In genomic region chrX:135752832-135753231, GRCm38 (mm10) we compare ENCODE assay signal across 9 mouse cellular contexts. TPM values are rescaled to one million over a fixed set of nuclear protein-coding genes. Genes with fewer than 3 reads are reported as not detected.
A peak's percentile ranks its signal among the peaks of the same experiment; 100 is the strongest.
DNase-seq lines count a peak whose midpoint lies in the region; ATAC-seq lines count a peak whose summit lies in the region.
"Had no signal": no experiment of that assay in that cellular context is flagged by ENCODE, and none has a peak within 500 bp of the region (broad histone marks: within the 10 kb centered on the region; RNA-seq: fewer than 3 reads in every experiment).

No protein-coding gene starts in this region.

- H3K27ac ChIP-seq in forebrain, embryonic 10.5 days: no peak overlapping the region
- H3K27ac ChIP-seq in forebrain, embryonic 12.5 days: no peak overlapping the region
- H3K27ac ChIP-seq in forebrain, embryonic 16.5 days (ENCODE audit: low read length): no peak overlapping the region
- H3K27ac ChIP-seq in hindbrain, embryonic 16.5 days (ENCODE audit: low read depth, low read length): no peak overlapping the region
- H3K27ac ChIP-seq in midbrain, embryonic 15.5 days: no peak overlapping the region

- peaks cover 6% of the 10 kb centered on the region; the same call in 1 of the 2 replicates for H3K27me3 ChIP-seq in forebrain, embryonic 10.5 days (ENCODE audit: poor library complexity, severe bottlenecking)
- H3K27me3 ChIP-seq in forebrain, embryonic 12.5 days: no peaks in the 10 kb centered on the region
- no peaks in the 10 kb centered on the region for H3K27me3 ChIP-seq in forebrain, embryonic 16.5 days (replicated peaks; ENCODE audit: control insufficient read depth, insufficient read depth, low read length)
- H3K27me3 ChIP-seq in hindbrain, embryonic 16.5 days (replicated peaks; ENCODE audit: control insufficient read depth, insufficient read depth, low read length): no peaks in the 10 kb centered on the region
- no peaks in the 10 kb centered on the region for H3K27me3 ChIP-seq in midbrain, embryonic 15.5 days (replicated peaks)

- DNase-seq in forebrain, embryonic 10.5 days (ENCODE audit: extremely low spot score, low spot score): peak; percentile 51
- peak; percentile 71 to 76 for DNase-seq in left cerebral cortex, adult 18-20 months (ENCODE audit: low spot score in 2 of 2)
- peak; percentile 31 to 67 for DNase-seq in spleen, adult 18-20 months

- peaks cover 9% of the 10 kb centered on the region for H3K36me3 ChIP-seq in forebrain, embryonic 10.5 days (replicated peaks)
- peaks cover 9% of the 10 kb centered on the region for H3K36me3 ChIP-seq in forebrain, embryonic 12.5 days (replicated peaks)
- H3K36me3 ChIP-seq in forebrain, embryonic 16.5 days (ENCODE audit: control insufficient read depth, insufficient read depth): peaks cover 4% of the 10 kb centered on the region; the same call in 1 of the 2 replicates
- H3K36me3 ChIP-seq in hindbrain, embryonic 16.5 days (ENCODE audit: control insufficient read depth, insufficient read depth, low read length): peaks cover 8% of the 10 kb centered on the region
- no peaks in the 10 kb centered on the region; the same call in 1 of the 2 replicates for H3K36me3 ChIP-seq in midbrain, embryonic 15.5 days (replicated peaks)

- H3K4me1 ChIP-seq in forebrain, embryonic 10.5 days: no peaks in the 10 kb centered on the region
- H3K4me1 ChIP-seq in forebrain, embryonic 12.5 days: no peaks in the 10 kb centered on the region
- H3K4me1 ChIP-seq in forebrain, embryonic 16.5 days (replicated peaks; ENCODE audit: control insufficient read depth, insufficient read depth, low read length): no peaks in the 10 kb centered on the region
- H3K4me1 ChIP-seq in hindbrain, embryonic 16.5 days (ENCODE audit: control insufficient read depth, insufficient read depth, low read depth, low read length): no peaks in the 10 kb centered on the region
- no peaks in the 10 kb centered on the region for H3K4me1 ChIP-seq in midbrain, embryonic 15.5 days

- no peak overlapping the region for H3K9ac ChIP-seq in forebrain, embryonic 12.5 days
- no peak overlapping the region for H3K9ac ChIP-seq in forebrain, embryonic 16.5 days (replicated peaks; ENCODE audit: low read depth, low read length)
- H3K9ac ChIP-seq in hindbrain, embryonic 16.5 days (ENCODE audit: low read depth, low read length): no peak overlapping the region
- no peak overlapping the region for H3K9ac ChIP-seq in midbrain, embryonic 15.5 days

- H3K4me3 ChIP-seq in forebrain, embryonic 10.5 days: no peak overlapping the region
- H3K4me3 ChIP-seq in forebrain, embryonic 12.5 days (replicated peaks): no peak overlapping the region
- H3K4me3 ChIP-seq in forebrain, embryonic 16.5 days (replicated peaks; ENCODE audit: low read length): no peak overlapping the region
- no peak overlapping the region for H3K4me3 ChIP-seq in hindbrain, embryonic 16.5 days (ENCODE audit: low read length)
- no peak overlapping the region for H3K4me3 ChIP-seq in midbrain, embryonic 15.5 days

- H3K9me3 ChIP-seq in forebrain, embryonic 10.5 days: no peaks in the 10 kb centered on the region
- H3K9me3 ChIP-seq in forebrain, embryonic 12.5 days: no peaks in the 10 kb centered on the region
- H3K9me3 ChIP-seq in forebrain, embryonic 16.5 days (ENCODE audit: control insufficient read depth, low read length): no peaks in the 10 kb centered on the region
- H3K9me3 ChIP-seq in hindbrain, embryonic 16.5 days (ENCODE audit: control insufficient read depth, low read length): no peaks in the 10 kb centered on the region
- H3K9me3 ChIP-seq in midbrain, embryonic 15.5 days: no peaks in the 10 kb centered on the region

- WGBS in forebrain, embryonic 10.5 days: 4% methylated on average over 2 of the region's 2 CpGs
- 5% methylated on average over 2 of the region's 2 CpGs for WGBS in forebrain, embryonic 12.5 days
- 0% methylated on average over 2 of the region's 2 CpGs for WGBS in forebrain, embryonic 16.5 days
- 0% methylated on average over 2 of the region's 2 CpGs for WGBS in hindbrain, embryonic 16.5 days
- WGBS in midbrain, embryonic 15.5 days: 2% methylated on average over 2 of the region's 2 CpGs

- no peak for ATAC-seq in forebrain, embryonic 12.5 days (ENCODE audit: low FRiP score)
- ATAC-seq in cerebellum, adult (ENCODE audit: insufficient number of reproducible peaks, low FRiP score, low TSS enrichment): peak; percentile 20; the same call in 1 of the 2 replicates
- peak; percentile 71 for ATAC-seq in forebrain, embryonic 16.5 days
- ATAC-seq in hindbrain, embryonic 16.5 days: peak; percentile 61; the same call in 1 of the 2 replicates
- peak; percentile 71; the same call in 1 of the 2 replicates for ATAC-seq in midbrain, embryonic 15.5 days (replicated peaks)

- no peak overlapping the region for H3K4me2 ChIP-seq in forebrain, embryonic 12.5 days
- H3K4me2 ChIP-seq in forebrain, embryonic 16.5 days (ENCODE audit: low read length): no peak overlapping the region
- no peak overlapping the region for H3K4me2 ChIP-seq in hindbrain, embryonic 16.5 days (ENCODE audit: low read length)
- no peak overlapping the region for H3K4me2 ChIP-seq in midbrain, embryonic 15.5 days

RNA-seq across cellular contexts. Expression of gene Armcx5, which starts 10.3 kb away (rescaled TPM):
- 10.3 and 10.6 TPM in 2 replicates for polyA plus RNA-seq in forebrain, embryonic 10.5 days (2016; fragmentation: Nextera tagmentation; extraction: Ambion mirVana)
- 11.8 and 12.9 TPM in 2 replicates for polyA plus RNA-seq in forebrain, embryonic 12.5 days (2016; fragmentation: Nextera tagmentation; extraction: Ambion mirVana)
- 11.5 and 13.8 TPM in 2 replicates for polyA plus RNA-seq in forebrain, embryonic 16.5 days (2015; fragmentation: Nextera tagmentation; extraction: Ambion mirVana)
- 12.0 and 13.2 TPM in 2 replicates for polyA plus RNA-seq in hindbrain, embryonic 16.5 days (2015; fragmentation: Nextera tagmentation; extraction: Ambion mirVana)
- total RNA-seq in left cerebral cortex, adult 18-20 months (2021): 10 to 100 TPM; 30.0 to 32.9 TPM
- polyA plus RNA-seq in midbrain, embryonic 15.5 days (2015; fragmentation: Nextera tagmentation; extraction: Ambion mirVana): 12.5 and 12.8 TPM in 2 replicates

RNA-seq across cellular contexts. Expression of gene Gprasp1, which starts 10.3 kb away (rescaled TPM):
- 52.8 and 53.6 TPM in 2 replicates for polyA plus RNA-seq in forebrain, embryonic 10.5 days (2016; fragmentation: Nextera tagmentation; extraction: Ambion mirVana)
- 109 and 115 TPM in 2 replicates for polyA plus RNA-seq in forebrain, embryonic 12.5 days (2016; fragmentation: Nextera tagmentation; extraction: Ambion mirVana)
- 139 and 173 TPM in 2 replicates for polyA plus RNA-seq in forebrain, embryonic 16.5 days (2015; fragmentation: Nextera tagmentation; extraction: Ambion mirVana)
- polyA plus RNA-seq in hindbrain, embryonic 16.5 days (2015; fragmentation: Nextera tagmentation; extraction: Ambion mirVana): 236 and 260 TPM in 2 replicates
- total RNA-seq in left cerebral cortex, adult 18-20 months (2021): 100 to 1,000 TPM; 340 to 388 TPM
- polyA plus RNA-seq in midbrain, embryonic 15.5 days (2015; fragmentation: Nextera tagmentation; extraction: Ambion mirVana): 240 and 271 TPM in 2 replicates

RNA-seq across cellular contexts. Expression of gene Tmsb15a, which starts 27.8 kb away (rescaled TPM):
- not detected in 2 replicates for polyA plus RNA-seq in forebrain, embryonic 10.5 days (2016; fragmentation: Nextera tagmentation; extraction: Ambion mirVana)
- not detected in 2 replicates for polyA plus RNA-seq in forebrain, embryonic 12.5 days (2016; fragmentation: Nextera tagmentation; extraction: Ambion mirVana)
- not detected in 2 replicates for polyA plus RNA-seq in forebrain, embryonic 16.5 days (2015; fragmentation: Nextera tagmentation; extraction: Ambion mirVana)
- polyA plus RNA-seq in hindbrain, embryonic 16.5 days (2015; fragmentation: Nextera tagmentation; extraction: Ambion mirVana): not detected in 2 replicates
- total RNA-seq in left cerebral cortex, adult 18-20 months (2021): not detected
- polyA plus RNA-seq in midbrain, embryonic 15.5 days (2015; fragmentation: Nextera tagmentation; extraction: Ambion mirVana): not detected in 2 replicates
- polyA plus RNA-seq: liver, embryonic 16.5 days had no signal

RNA-seq across cellular contexts. Expression of gene Bhlhb9, which starts 44.6 kb away (rescaled TPM):
- polyA plus RNA-seq in forebrain, embryonic 10.5 days (2016; fragmentation: Nextera tagmentation; extraction: Ambion mirVana): 49.3 and 52.8 TPM in 2 replicates
- polyA plus RNA-seq in forebrain, embryonic 12.5 days (2016; fragmentation: Nextera tagmentation; extraction: Ambion mirVana): 90.2 and 92.3 TPM in 2 replicates
- polyA plus RNA-seq in forebrain, embryonic 16.5 days (2015; fragmentation: Nextera tagmentation; extraction: Ambion mirVana): 106 and 110 TPM in 2 replicates
- 114 and 120 TPM in 2 replicates for polyA plus RNA-seq in hindbrain, embryonic 16.5 days (2015; fragmentation: Nextera tagmentation; extraction: Ambion mirVana)
- 10 to 100 TPM; 62.7 to 64.4 TPM for total RNA-seq in left cerebral cortex, adult 18-20 months (2021)
- polyA plus RNA-seq in midbrain, embryonic 15.5 days (2015; fragmentation: Nextera tagmentation; extraction: Ambion mirVana): 126 and 127 TPM in 2 replicates

RNA-seq across cellular contexts. Expression of gene Tcp11x2, which starts 59.2 kb away (rescaled TPM):
- not detected in 2 replicates for polyA plus RNA-seq in forebrain, embryonic 10.5 days (2016; fragmentation: Nextera tagmentation; extraction: Ambion mirVana)
- not detected in 2 replicates for polyA plus RNA-seq in forebrain, embryonic 12.5 days (2016; fragmentation: Nextera tagmentation; extraction: Ambion mirVana)
- not detected in 2 replicates for polyA plus RNA-seq in forebrain, embryonic 16.5 days (2015; fragmentation: Nextera tagmentation; extraction: Ambion mirVana)
- not detected in 2 replicates for polyA plus RNA-seq in hindbrain, embryonic 16.5 days (2015; fragmentation: Nextera tagmentation; extraction: Ambion mirVana)
- not detected for total RNA-seq in left cerebral cortex, adult 18-20 months (2021)
- polyA plus RNA-seq in midbrain, embryonic 15.5 days (2015; fragmentation: Nextera tagmentation; extraction: Ambion mirVana): not detected in 2 replicates
- polyA plus RNA-seq: liver, embryonic 16.5 days had no signal
